Mouse (Mus musculus) left cerebral cortex, adult 11 months (tissue): ENCODE data around the gene Prdm5.

Experiments used
- DNase-seq: peaks from one replicate; pipeline ENCODE4 v3.0.0; 2022; ENCODE audit warnings: low spot score

Prdm5 gene

GRCm38 (mm10) chr6:65778861-65779688, at the start of gene Prdm5:
Gene Prdm5, plus strand, starts transcription at chr6:65778988.
- DNase-seq, result peak; percentile 9

DNA sequence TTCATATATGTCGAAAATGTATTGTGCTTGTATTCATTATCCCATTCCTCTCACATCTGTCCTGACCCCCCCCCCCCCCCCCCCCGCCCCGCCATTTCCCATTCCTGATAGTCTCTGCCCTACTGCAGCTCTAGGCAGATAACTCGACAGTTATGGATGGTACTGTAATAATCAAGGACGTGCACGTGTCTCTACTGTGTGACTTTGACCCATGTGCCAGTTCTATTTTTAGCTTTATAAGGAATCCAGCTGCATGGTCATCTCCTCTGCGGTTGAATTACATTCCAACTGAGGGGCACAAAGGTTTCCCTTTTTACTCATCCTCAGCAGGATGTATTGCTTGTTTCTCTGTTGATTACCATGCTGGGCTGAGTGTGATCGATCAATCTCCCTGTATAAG, 39.3 kb upstream of the Prdm5 start:
- no peak for DNase-seq

- DNase-seq, result no peak
Observed at GRCm38 (mm10) chr6:65743144-65743870, 35.5 kb upstream of the Prdm5 start.

DNA sequence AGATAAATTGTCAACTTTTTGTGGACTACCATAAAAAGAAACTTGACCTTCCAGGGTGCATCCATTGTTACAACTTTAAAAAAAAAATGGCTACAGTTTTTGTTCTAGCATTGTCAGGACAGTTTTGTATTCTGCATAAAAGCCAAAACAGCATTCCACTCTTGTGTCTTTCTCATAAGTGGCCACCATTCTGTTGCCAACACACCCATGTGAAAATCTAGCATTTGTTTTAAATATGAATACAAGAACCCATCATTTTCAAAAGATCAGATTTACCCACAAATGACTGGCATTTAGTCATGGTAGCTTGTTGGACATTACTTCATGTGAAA, 35.0 kb upstream of the Prdm5 start:
- no peak for DNase-seq

DNA sequence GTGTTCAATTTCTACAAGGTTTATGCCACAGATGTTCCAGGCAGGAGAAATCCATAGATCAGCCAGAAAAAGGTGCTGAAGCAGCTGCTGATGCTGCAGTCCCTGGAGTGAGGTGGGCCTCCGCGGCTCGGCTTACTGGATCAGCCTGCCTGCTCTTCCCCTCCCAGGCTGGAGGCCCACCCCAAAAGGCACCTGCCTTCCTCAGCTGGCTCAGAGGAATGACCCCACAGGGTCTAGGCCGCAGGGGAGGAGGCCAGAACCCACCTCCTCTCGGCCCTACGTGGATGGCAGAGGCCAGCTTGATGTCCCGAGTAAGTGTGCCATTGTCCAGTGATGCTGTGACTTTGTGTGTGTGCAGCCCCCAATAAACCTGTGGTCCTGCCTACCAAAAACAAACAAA, 20.6 kb upstream of the Prdm5 start:
- no peak for DNase-seq

- DNase-seq, result no peak
Observed at GRCm38 (mm10) chr6:65759174-65759573, 19.6 kb upstream of the Prdm5 start.

DNA sequence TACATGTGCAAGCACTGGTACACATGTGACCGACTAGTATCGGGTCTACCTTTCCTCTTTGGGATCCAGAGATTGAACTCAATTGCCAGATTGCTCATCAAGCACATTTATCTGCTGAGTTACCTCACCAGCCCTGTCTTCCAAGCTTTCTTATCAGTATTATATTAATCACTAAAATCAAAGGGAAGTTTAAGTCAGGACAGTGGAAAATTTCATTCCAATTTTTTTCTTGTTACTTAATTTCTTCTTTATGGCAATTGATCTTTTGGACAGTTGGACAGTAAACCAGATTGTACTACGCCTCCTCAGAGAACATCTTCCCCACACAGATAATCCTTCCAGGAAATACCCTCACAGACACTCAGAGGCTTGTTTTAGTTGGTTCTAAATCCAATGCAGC, 18.7 kb upstream of the Prdm5 start:
- DNase-seq, result no peak

DNA sequence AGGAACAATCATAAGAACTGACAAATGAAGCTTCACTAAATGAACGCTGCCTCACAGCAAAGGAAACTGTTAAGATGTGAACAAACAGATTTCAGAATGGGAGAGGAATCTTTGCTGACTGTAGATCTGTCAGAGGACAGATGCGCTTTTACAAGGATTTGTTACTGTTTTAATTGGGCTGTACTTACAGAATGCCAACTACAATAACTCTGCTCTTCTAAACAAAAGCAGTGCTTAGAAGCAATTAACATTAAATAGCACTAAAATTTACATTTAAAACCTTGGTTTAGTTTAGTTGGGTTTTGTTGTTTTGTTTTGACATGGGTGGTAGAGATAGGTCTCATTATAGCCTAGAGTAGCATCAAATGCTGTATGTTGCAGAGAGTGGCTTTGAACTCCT, 14.3 kb upstream of the Prdm5 start:
- no peak for DNase-seq

GRCm38 (mm10) chr6:65765057-65765456, 13.7 kb upstream of the Prdm5 start:
- no peak for DNase-seq

DNA sequence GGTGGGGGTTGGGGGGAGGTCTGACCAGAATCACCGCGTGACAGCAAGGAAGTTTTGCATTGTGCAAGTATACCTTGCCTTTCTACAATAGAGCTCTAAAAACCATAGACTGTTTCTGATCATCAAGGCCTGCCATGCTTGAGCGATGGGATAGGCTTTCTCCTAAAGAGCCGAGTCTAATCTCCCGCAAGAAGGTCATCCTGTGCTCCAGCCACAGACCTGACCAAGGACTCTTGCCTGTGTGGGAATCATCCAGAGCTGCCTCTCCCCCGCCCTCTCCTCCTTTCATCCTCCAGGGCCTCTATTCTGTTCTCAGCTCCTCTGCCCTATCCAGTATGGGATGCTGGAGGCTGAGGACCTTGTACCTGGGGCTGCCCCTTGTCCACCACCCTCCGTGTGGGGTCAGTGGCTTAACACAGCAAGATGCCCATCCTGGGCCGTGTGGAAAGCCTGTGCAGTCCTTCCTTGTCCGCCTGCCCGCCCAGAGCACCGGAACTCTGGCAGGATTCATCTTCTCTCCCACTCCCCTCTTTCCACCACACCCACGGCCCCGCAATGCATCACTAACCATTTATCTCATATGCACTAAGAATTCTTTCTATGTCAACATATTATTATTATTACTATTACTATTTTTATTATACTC, 12.9 kb upstream of the Prdm5 start:
- no peak for DNase-seq

- DNase-seq, result no peak
Observed at GRCm38 (mm10) chr6:65767911-65768310, 10.9 kb upstream of the Prdm5 start.

- DNase-seq, result no peak
Observed at GRCm38 (mm10) chr6:65773566-65773965, 5.2 kb upstream of the Prdm5 start.

DNA sequence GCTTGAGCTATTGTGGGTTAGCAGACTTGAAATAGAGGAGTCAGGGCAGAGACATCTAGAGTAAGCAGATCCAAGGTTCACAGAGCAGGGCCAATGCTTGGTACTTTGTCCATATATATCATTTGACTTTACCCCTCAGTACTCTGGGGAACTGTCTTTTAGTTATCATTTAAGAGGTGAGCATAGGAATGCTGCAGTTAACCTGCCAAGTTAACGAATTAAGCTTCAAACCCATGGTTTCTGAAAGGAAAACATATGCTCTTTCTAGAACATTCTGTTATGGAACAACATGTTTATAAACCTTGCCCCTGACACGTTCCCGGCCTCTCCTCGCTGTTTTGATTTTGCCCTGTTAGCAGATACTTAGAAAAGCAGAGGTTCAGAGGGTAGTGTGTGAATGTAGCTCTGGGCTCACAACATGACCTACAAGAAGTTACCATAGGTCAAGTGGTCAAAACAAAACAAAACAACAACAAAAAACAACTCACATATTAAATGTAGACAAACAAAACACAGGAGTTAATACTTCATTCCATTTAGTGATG, 973 bp downstream of the Prdm5 start:
- DNase-seq, result no peak

DNA sequence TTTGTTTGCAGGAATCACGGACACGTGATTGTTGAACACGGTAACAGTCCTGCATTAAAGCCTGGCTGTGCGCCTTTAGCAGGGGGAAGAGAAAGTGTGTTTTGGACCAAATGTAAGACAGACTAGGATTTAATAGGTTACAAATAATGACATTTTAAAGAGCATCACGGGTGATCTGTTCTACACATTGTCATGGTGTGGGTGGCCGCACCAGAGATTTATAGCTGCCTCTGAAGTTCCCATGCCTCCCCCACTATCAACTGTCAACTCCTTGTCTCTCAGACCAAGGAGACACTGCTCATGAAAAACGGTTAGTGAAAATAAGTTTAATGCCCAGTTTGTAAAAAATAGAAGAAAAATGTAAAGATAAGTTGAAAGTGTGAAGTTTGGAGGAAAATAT, 2.7 kb downstream of the Prdm5 start:
- DNase-seq, result no peak

DNA sequence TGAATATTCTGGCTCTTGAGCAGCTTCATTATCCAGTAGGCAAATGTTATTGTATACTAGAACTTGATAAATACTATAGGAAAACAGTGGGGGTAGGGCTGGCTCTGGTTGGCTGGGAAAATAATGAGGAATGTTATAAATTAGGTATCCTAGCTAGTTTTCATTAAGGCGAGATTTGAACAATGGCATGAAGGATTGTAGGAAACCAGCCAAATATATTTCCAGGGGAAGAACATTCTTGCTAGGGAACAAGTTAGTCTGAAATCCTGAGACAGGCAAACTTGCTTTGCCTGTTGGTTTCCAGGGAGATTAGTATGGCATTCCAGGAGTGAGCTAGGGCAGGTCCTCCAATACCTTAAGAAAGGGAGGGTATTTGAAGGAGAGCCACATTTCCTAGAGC, 4.9 kb downstream of the Prdm5 start:
- no peak for DNase-seq

DNA sequence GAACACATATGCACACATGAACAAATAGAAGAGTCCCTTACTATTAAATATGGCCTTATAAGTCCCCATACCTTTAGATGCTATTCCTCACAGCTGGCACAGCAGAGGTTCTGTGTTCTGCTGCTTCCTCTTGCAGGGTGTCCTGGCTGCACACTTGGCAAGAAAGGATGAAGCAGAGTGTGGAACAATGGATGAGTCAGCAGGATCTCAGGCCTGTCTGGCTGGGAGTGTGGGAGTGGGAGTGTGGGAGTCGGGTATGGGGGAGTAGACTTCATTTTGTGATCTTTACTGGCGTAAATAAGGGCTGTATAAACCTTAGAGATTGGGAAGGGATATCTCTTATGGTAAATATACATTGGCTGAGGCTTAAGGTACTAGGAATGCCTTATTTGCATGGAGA, 14.1 kb downstream of the Prdm5 start:
- no peak for DNase-seq

- no peak for DNase-seq
Observed at GRCm38 (mm10) chr6:65796552-65796951, 17.8 kb downstream of the Prdm5 start.

- no peak for DNase-seq
Observed at GRCm38 (mm10) chr6:65797276-65797675, 18.5 kb downstream of the Prdm5 start.

- DNase-seq, result no peak
Observed at GRCm38 (mm10) chr6:65798390-65798789, 19.6 kb downstream of the Prdm5 start.

DNA sequence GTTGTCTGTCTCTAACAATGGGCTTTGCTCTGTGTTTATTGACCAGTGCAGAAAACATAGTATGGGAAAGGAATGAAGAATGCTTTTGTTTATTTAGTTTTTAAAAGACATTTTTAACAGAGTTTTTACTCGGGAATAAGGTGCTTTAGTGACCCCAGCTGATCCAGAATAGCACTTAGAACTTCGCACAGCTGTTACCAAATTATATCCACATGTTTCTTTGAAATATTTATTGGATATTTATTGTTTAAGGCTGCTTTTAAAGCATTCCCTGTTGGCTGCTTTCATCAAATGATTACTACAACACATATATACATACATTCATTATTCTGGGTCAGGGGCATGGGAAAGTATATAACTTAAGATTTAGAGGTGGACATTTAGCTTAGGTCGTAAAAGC, 32.9 kb downstream of the Prdm5 start:
- DNase-seq, result no peak

DNA sequence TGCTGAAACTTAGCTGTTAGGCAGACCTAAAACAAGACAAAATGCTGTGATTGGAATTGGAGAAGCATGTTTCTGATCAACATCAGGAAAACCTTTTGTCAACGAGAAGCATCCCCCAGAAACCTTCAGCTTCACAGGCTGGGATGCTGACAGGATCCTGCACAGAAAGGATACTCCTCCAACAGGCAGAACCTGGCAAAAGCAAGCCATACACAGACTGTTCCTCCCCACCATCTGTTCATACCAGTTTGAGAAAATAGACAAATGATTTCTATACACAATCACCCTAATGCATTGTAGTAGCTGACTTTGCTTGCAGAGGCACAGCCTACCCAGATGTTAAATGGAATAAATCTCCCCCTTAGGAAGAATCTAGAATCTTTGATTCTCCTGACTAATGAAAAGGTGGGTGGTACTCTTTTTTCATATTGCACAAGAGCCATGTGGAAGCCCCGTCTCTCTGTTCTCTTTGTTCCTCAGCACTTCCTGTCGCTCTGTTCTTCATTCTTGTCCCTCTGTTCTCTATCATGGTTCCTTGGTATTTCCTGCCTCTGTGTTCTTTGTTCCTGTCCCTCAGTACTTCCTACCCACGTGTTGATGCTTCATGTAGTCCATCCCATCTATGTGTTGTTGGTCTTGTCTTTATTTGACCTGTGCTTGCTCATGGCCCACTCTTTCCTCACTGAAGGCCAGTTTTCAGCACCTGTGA, 39.4 kb downstream of the Prdm5 start:
- no peak for DNase-seq

- DNase-seq, result no peak
Observed at GRCm38 (mm10) chr6:65828656-65829055, 49.9 kb downstream of the Prdm5 start.
